Mouse (Mus musculus) stomach, embryonic 15.5 days (tissue): ENCODE measurements around the gene B4galnt2. TPM values are rescaled to one million over a fixed set of nuclear protein-coding genes. Genes with fewer than 3 reads are reported as not detected.

Source experiments
- ATAC-seq: fragments of 200-750 bp; cut with Nextera tagmentation; 2 replicates; pipeline ENCODE4 v1.8.0; 2017; ENCODE audit warnings: low read depth, moderate number of reproducible peaks, moderate TSS enrichment; ENCODE audit not compliant: insufficient read depth, low FRiP score
- H3K27ac ChIP-seq: fragments of 300-500 bp; sonication (generic); 2 replicates; pipeline ENCODE4 v1.5.1; 2015; ENCODE audit warnings: mild to moderate bottlenecking, inconsistent platforms
- H3K27me3 ChIP-seq: fragments of 300-500 bp; sonication (generic); replicated peaks from 2 replicates; pipeline ENCODE4 v1.6.1; 2015; ENCODE audit warnings: inconsistent platforms
- H3K36me3 ChIP-seq: fragments of 300-500 bp; sonication (generic); 2 replicates; pipeline ENCODE4 v1.6.1; 2015; ENCODE audit warnings: inconsistent platforms
- H3K4me1 ChIP-seq: fragments of 300-500 bp; sonication (generic); 2 replicates; pipeline ENCODE4 v1.6.1; 2015; ENCODE audit warnings: inconsistent platforms
- H3K4me2 ChIP-seq: fragments of 300-500 bp; sonication (generic); 2 replicates; pipeline ENCODE4 v1.6.1; 2015; ENCODE audit warnings: mild to moderate bottlenecking, inconsistent platforms
- H3K4me3 ChIP-seq: fragments of 300-500 bp; sonication (generic); replicated peaks from 2 replicates; pipeline ENCODE4 v1.5.1; 2015; ENCODE audit warnings: inconsistent platforms
- H3K9ac ChIP-seq: fragments of 300-500 bp; sonication (generic); 2 replicates; pipeline ENCODE4 v1.6.1; 2015; ENCODE audit warnings: inconsistent platforms
- H3K9me3 ChIP-seq: fragments of 300-500 bp; sonication (generic); 2 replicates; pipeline ENCODE4 v1.6.1; 2016; ENCODE audit warnings: inconsistent platforms
- WGBS: fragments of 180-500 bp; shearing (Covaris S2); methylation state at CpG from one replicate; pipeline ENCODE4 v1.1.7; 2015; 5-methylcytosine and 5-hydroxymethylcytosine counted together
- polyA plus RNA-seq: library from polyadenylated mRNA; unstranded; fragments of >200 nt; fragmentation: Nextera tagmentation; extraction: Ambion mirVana; gene quantifications from 2 replicates; pipeline ENCODE4 v1.2.1, GENCODE M21; 2015

Gene B4galnt2
- polyA plus RNA-seq, 1 experiment from 2014 or later = 8.9 TPM

GRCm38 (mm10) chr11:95829526-95830050 lies 85.1 kb downstream of the B4galnt2 start:
- Histone ChIP-seq H3K9me3 (no peaks in the 10 kb centered on the region), H3K4me3 (0 out of 2 replicates have a peak overlapping the region, but pooled peaks have one; percentile 28), H3K27ac (no peak overlapping the region), H3K4me1 (peaks cover 32% of the 10 kb centered on the region), H3K27me3 (peaks cover 85% of the 10 kb centered on the region), H3K4me2 (no peak overlapping the region), H3K36me3 (no peaks in the 10 kb centered on the region), H3K9ac (no peak overlapping the region)
- 39% methylated on average over 4 of the region's 4 CpGs for WGBS
- ATAC-seq = no peak

- Histone ChIP-seq H3K4me3 (no peak overlapping the region), H3K4me1 (peaks cover 23% of the 10 kb centered on the region), H3K9me3 (no peaks in the 10 kb centered on the region), H3K9ac (no peak overlapping the region), H3K4me2 (no peak overlapping the region), H3K27me3 (peaks cover 74% of the 10 kb centered on the region), H3K27ac (no peak overlapping the region), H3K36me3 (no peaks in the 10 kb centered on the region)
- ATAC-seq = no peak
- WGBS = 66% methylated on average over 11 of the region's 11 CpGs
Measured at GRCm38 (mm10) chr11:95828181-95828964, 86.3 kb downstream of the B4galnt2 start.

- Histone ChIP-seq H3K36me3 (no peaks in the 10 kb centered on the region), H3K9ac (no peak overlapping the region), H3K27me3 (peaks cover 66% of the 10 kb centered on the region), H3K4me1 (peaks cover 23% of the 10 kb centered on the region), H3K9me3 (no peaks in the 10 kb centered on the region), H3K4me2 (no peak overlapping the region), H3K4me3 (no peak overlapping the region), H3K27ac (no peak overlapping the region)
- 18% methylated on average over 3 of the region's 3 CpGs for WGBS
- ATAC-seq = no peak
Measured at GRCm38 (mm10) chr11:95827464-95828085, 87.1 kb downstream of the B4galnt2 start.

- Histone ChIP-seq H3K4me2 (no peak overlapping the region), H3K27me3 (peaks cover 61% of the 10 kb centered on the region), H3K4me3 (no peak overlapping the region), H3K36me3 (no peaks in the 10 kb centered on the region), H3K4me1 (peaks cover 23% of the 10 kb centered on the region), H3K9me3 (no peaks in the 10 kb centered on the region), H3K9ac (no peak overlapping the region), H3K27ac (no peak overlapping the region)
- 18% methylated on average over 3 of the region's 3 CpGs for WGBS
- no peak for ATAC-seq
Measured at GRCm38 (mm10) chr11:95827168-95827447, 87.6 kb downstream of the B4galnt2 start.

- 50% methylated on average over 6 of the region's 6 CpGs for WGBS
- H3K9me3 ChIP-seq = no peaks in the 10 kb centered on the region
- H3K4me2 ChIP-seq = no peak overlapping the region
- ATAC-seq = no peak
- no peak overlapping the region for H3K9ac ChIP-seq
- peaks cover 23% of the 10 kb centered on the region for H3K4me1 ChIP-seq
- no peaks in the 10 kb centered on the region for H3K36me3 ChIP-seq
- no peak overlapping the region for H3K4me3 ChIP-seq
- H3K27me3 ChIP-seq = peaks cover 56% of the 10 kb centered on the region
- no peak overlapping the region for H3K27ac ChIP-seq
Measured at GRCm38 (mm10) chr11:95826317-95827167, 88.1 kb downstream of the B4galnt2 start.

- Histone ChIP-seq H3K4me1 (peaks cover 14% of the 10 kb centered on the region), H3K36me3 (no peaks in the 10 kb centered on the region), H3K4me2 (peak overlapping the region; percentile 97; the same call in 1 of the 2 replicates), H3K9me3 (no peaks in the 10 kb centered on the region), H3K4me3 (peak overlapping the region; percentile 69; the same call in 1 of the 2 replicates), H3K27ac (no peak overlapping the region), H3K9ac (no peak overlapping the region), H3K27me3 (peaks cover 47% of the 10 kb centered on the region)
- ATAC-seq = no peak
- 46% methylated on average over 3 of the region's 3 CpGs for WGBS
Measured at GRCm38 (mm10) chr11:95825625-95826024, 89.1 kb downstream of the B4galnt2 start.

- H3K4me1 ChIP-seq = 0 out of 2 replicates have a peak, but pooled peaks cover 9% of the 10 kb centered on the region
- no peaks in the 10 kb centered on the region for H3K9me3 ChIP-seq
- H3K4me3 ChIP-seq = peak overlapping the region; percentile 69
- no peaks in the 10 kb centered on the region for H3K36me3 ChIP-seq
- peak overlapping the region; percentile 97 for H3K4me2 ChIP-seq
- H3K9ac ChIP-seq = peak overlapping the region; percentile 63; the same call in 1 of the 2 replicates
- ATAC-seq = no peak
- peaks cover 39% of the 10 kb centered on the region for H3K27me3 ChIP-seq
- H3K27ac ChIP-seq = no peak overlapping the region
- WGBS = 2% methylated on average over 11 of the region's 11 CpGs
Measured at GRCm38 (mm10) chr11:95824877-95825243, 89.8 kb downstream of the B4galnt2 start.

GRCm38 (mm10) chr11:95824071-95824876 lies 90.4 kb downstream of the B4galnt2 start, which contains the start of gene Phospho1:
Gene Phospho1 (plus strand): TSS chr11:95824499.
- WGBS = under 1% methylated on average over 75 of the region's 78 CpGs
- H3K27ac ChIP-seq = peak within 1 kb of the TSS; percentile 48; the same call in 1 of the 2 replicates
- H3K36me3 ChIP-seq = no peaks in the 10 kb centered on the region
- no peaks in the 10 kb centered on the region for H3K9me3 ChIP-seq
- peaks cover 33% of the 10 kb centered on the region for H3K27me3 ChIP-seq
- peak within 1 kb of the TSS; percentile 69 for H3K4me3 ChIP-seq
- H3K9ac ChIP-seq = peak within 1 kb of the TSS; percentile 63; the same call in 1 of the 2 replicates
- peak; percentile 95 for ATAC-seq
- peak within 1 kb of the TSS; percentile 97 for H3K4me2 ChIP-seq
- 0 out of 2 replicates have a peak, but pooled peaks cover 9% of the 10 kb centered on the region for H3K4me1 ChIP-seq

- H3K4me3 ChIP-seq = no peak overlapping the region
- no peak overlapping the region for H3K9ac ChIP-seq
- no peaks in the 10 kb centered on the region for H3K9me3 ChIP-seq
- no peak for ATAC-seq
- peaks cover 18% of the 10 kb centered on the region for H3K27me3 ChIP-seq
- H3K27ac ChIP-seq = no peak overlapping the region
- H3K4me1 ChIP-seq = 0 out of 2 replicates have a peak, but pooled peaks cover 9% of the 10 kb centered on the region
- H3K4me2 ChIP-seq = no peak overlapping the region
- 91% methylated on average over 4 of the region's 4 CpGs for WGBS
- no peaks in the 10 kb centered on the region for H3K36me3 ChIP-seq
Measured at GRCm38 (mm10) chr11:95822437-95822836, 92.3 kb downstream of the B4galnt2 start.

GRCm38 (mm10) chr11:95821511-95821910 lies 93.2 kb downstream of the B4galnt2 start:
- Histone ChIP-seq H3K4me2 (no peak overlapping the region), H3K36me3 (no peaks in the 10 kb centered on the region), H3K4me3 (no peak overlapping the region), H3K9ac (no peak overlapping the region), H3K9me3 (no peaks in the 10 kb centered on the region), H3K27me3 (peaks cover 9% of the 10 kb centered on the region), H3K27ac (no peak overlapping the region), H3K4me1 (0 out of 2 replicates have a peak, but pooled peaks cover 9% of the 10 kb centered on the region)
- ATAC-seq = no peak
- 79% methylated on average over 3 of the region's 3 CpGs for WGBS

- Histone ChIP-seq H3K4me1 (0 out of 2 replicates have a peak, but pooled peaks cover 3% of the 10 kb centered on the region), H3K4me2 (no peak overlapping the region), H3K27ac (no peak overlapping the region), H3K36me3 (no peaks in the 10 kb centered on the region), H3K4me3 (no peak overlapping the region), H3K27me3 (no peaks in the 10 kb centered on the region), H3K9ac (no peak overlapping the region), H3K9me3 (no peaks in the 10 kb centered on the region)
- no peak for ATAC-seq
- 83% methylated on average over 8 of the region's 8 CpGs for WGBS
Measured at GRCm38 (mm10) chr11:95819138-95819537, 95.6 kb downstream of the B4galnt2 start.
